Mouse (Mus musculus) CH12.LX (cell line): Measurements from ENCODE around the gene Fam78b. TPM values are rescaled to one million over a fixed set of nuclear protein-coding genes. Genes with fewer than 3 reads are reported as not detected.

ENCODE experiments used
- DNase-seq: peaks from one replicate; pipeline ENCODE4 v3.0.0-alpha.2; 2013; ENCODE audit errors: extremely low read depth
- H3K27ac ChIP-seq: 2 replicates; pipeline ENCODE4 v1.5.1; 2012; ENCODE audit warnings: low read depth, mild to moderate bottlenecking, control low read depth, moderate library complexity; ENCODE audit not compliant: insufficient read depth
- H3K27me3 ChIP-seq: replicated peaks from 2 replicates; pipeline ENCODE3; 2012; ENCODE audit warnings: inconsistent platforms
- H3K36me3 ChIP-seq, 2 experiments: replicated peaks in 1 of 2; 2 replicates each; pipeline versions ENCODE3 to v1.6.1; 2012; ENCODE audit warnings: inconsistent platforms in 1 of 2, low read length in 1 of 2, mild to moderate bottlenecking in 1 of 2, mixed read lengths in 1 of 2, moderate library complexity in 1 of 2; ENCODE audit not compliant: control insufficient read depth in 1 of 2, insufficient read depth in 1 of 2
- H3K4me1 ChIP-seq, 2 experiments: 2 replicates each; pipeline ENCODE4 v1.6.1; 2012; ENCODE audit warnings: inconsistent platforms in 1 of 2, moderate library complexity in 1 of 2; ENCODE audit not compliant: insufficient read depth in 2 of 2, control insufficient read depth in 1 of 2
- H3K4me2 ChIP-seq: 2 replicates; pipeline ENCODE4 v1.6.1; 2012; ENCODE audit warnings: low read depth, mild to moderate bottlenecking, control low read depth; ENCODE audit not compliant: poor library complexity, insufficient read depth, severe bottlenecking
- H3K4me3 ChIP-seq, 3 experiments: fragments of 150-350 bp in 1 of 3; sonication (generic) in 1 of 3; replicated peaks in 1 of 3; 2 replicates each; pipeline versions ENCODE3 to v1.5.1; 2011 to 2012; ENCODE audit warnings: low read depth in 2 of 3, low read length in 2 of 3, mild to moderate bottlenecking in 2 of 3, moderate library complexity in 2 of 3, control low read depth in 1 of 3, improper control_type of control experiment in 1 of 3, inconsistent platforms in 1 of 3, mixed read lengths in 1 of 3; ENCODE audit not compliant: poor library complexity in 1 of 3
- H3K79me2 ChIP-seq: replicated peaks from 2 replicates; pipeline ENCODE4 v1.6.1; 2012; ENCODE audit warnings: mild to moderate bottlenecking, moderate library complexity; ENCODE audit not compliant: control insufficient read depth, poor library complexity, insufficient read depth, severe bottlenecking; ENCODE audit errors: extremely low read depth
- H3K9ac ChIP-seq: 2 replicates; pipeline ENCODE4 v1.6.1; 2012; ENCODE audit warnings: low read depth, mild to moderate bottlenecking, control low read depth, moderate library complexity; ENCODE audit not compliant: insufficient read depth
- H3K9me3 ChIP-seq: replicated peaks from 2 replicates; pipeline ENCODE3; 2012; ENCODE audit warnings: low read length, inconsistent platforms, mixed read lengths
- CHD2 ChIP-seq: IDR thresholded peaks from 2 replicates; pipeline ENCODE4 v1.6.1; 2011; ENCODE audit warnings: low read length, improper control_type of control experiment
- CTCF ChIP-seq, 2 experiments: IDR thresholded peaks in 1 of 2; conservative IDR thresholded peaks in 1 of 2; 2 replicates each; pipeline ENCODE4 v1.5.1; 2011 to 2012; ENCODE audit warnings: low read depth in 2 of 2, low read length in 2 of 2, improper control_type of control experiment in 1 of 2, inconsistent platforms in 1 of 2, mild to moderate bottlenecking in 1 of 2, moderate library complexity in 1 of 2
- ETS1 ChIP-seq: conservative IDR thresholded peaks from 2 replicates; pipeline ENCODE4 v1.6.1; 2012; ENCODE audit warnings: low read depth, mild to moderate bottlenecking, inconsistent platforms, low read length, improper control_type of control experiment, moderate library complexity
- GABPA ChIP-seq: IDR thresholded peaks from 2 replicates; pipeline ENCODE4 v1.6.1; 2012; ENCODE audit warnings: low read depth, low read length, improper control_type of control experiment, inconsistent platforms; ENCODE audit not compliant: insufficient replicate concordance
- IRF4 ChIP-seq: IDR thresholded peaks from 2 replicates; pipeline ENCODE4 v1.6.1; 2014; ENCODE audit warnings: low read depth, mild to moderate bottlenecking, inconsistent platforms, low read length, improper control_type of control experiment
- JUN ChIP-seq: IDR thresholded peaks from 2 replicates; pipeline ENCODE4 v1.6.1; 2011; ENCODE audit warnings: low read depth, mild to moderate bottlenecking, low read length, improper control_type of control experiment, moderate library complexity; ENCODE audit not compliant: insufficient read depth
- NELFE ChIP-seq: IDR thresholded peaks from 2 replicates; pipeline ENCODE4 v1.6.1; 2011; ENCODE audit warnings: low read depth, low read length, improper control_type of control experiment
- NRF1 ChIP-seq: IDR thresholded peaks from 2 replicates; pipeline ENCODE4 v1.6.1; 2014; ENCODE audit warnings: low read depth, mild to moderate bottlenecking, inconsistent platforms, low read length, improper control_type of control experiment, moderate library complexity
- PAX5 ChIP-seq: IDR thresholded peaks from 2 replicates; pipeline ENCODE4 v1.6.1; 2012; ENCODE audit warnings: low read length, inconsistent platforms, mixed read lengths
- POLR2A ChIP-seq: IDR thresholded peaks from 2 replicates; pipeline ENCODE4 v1.6.1; 2011; ENCODE audit warnings: low read depth, mild to moderate bottlenecking, improper control_type of control experiment, low read length
- POLR2AphosphoS2 ChIP-seq: IDR thresholded peaks from 2 replicates; pipeline ENCODE4 v1.6.1; 2011; ENCODE audit warnings: low read depth, low read length, improper control_type of control experiment
- RAD21 ChIP-seq: IDR thresholded peaks from 2 replicates; pipeline ENCODE4 v1.6.1; 2011; ENCODE audit warnings: low read depth, mild to moderate bottlenecking, low read length, improper control_type of control experiment, moderate library complexity
- RCOR1 ChIP-seq: conservative IDR thresholded peaks from 2 replicates; pipeline ENCODE4 v1.6.1; 2012; ENCODE audit warnings: low read depth, mild to moderate bottlenecking, inconsistent platforms, low read length, improper control_type of control experiment
- UBTF ChIP-seq: IDR thresholded peaks from 2 replicates; pipeline ENCODE4 v1.6.1; 2012; ENCODE audit warnings: low read depth, mild to moderate bottlenecking, inconsistent platforms, low read length, improper control_type of control experiment, moderate library complexity
- USF1 ChIP-seq: IDR thresholded peaks from 2 replicates; pipeline ENCODE4 v1.6.1; 2014; ENCODE audit warnings: low read depth, mild to moderate bottlenecking, inconsistent platforms, low read length, improper control_type of control experiment
- USF2 ChIP-seq: conservative IDR thresholded peaks from 2 replicates; pipeline ENCODE4 v1.6.1; 2011; ENCODE audit warnings: low read depth, low read length, improper control_type of control experiment
- ZC3H11A ChIP-seq: IDR thresholded peaks from 2 replicates; pipeline ENCODE4 v1.6.1; 2012; ENCODE audit warnings: low read depth, mild to moderate bottlenecking, inconsistent platforms, low read length, improper control_type of control experiment
- ZKSCAN1 ChIP-seq: IDR thresholded peaks from 2 replicates; pipeline ENCODE4 v1.6.1; 2012; ENCODE audit warnings: low read depth, inconsistent platforms, low read length, improper control_type of control experiment, borderline replicate concordance
- ZNF384 ChIP-seq: IDR thresholded peaks from 2 replicates; pipeline ENCODE4 v1.6.1; 2012; ENCODE audit warnings: low read depth, low read length, improper control_type of control experiment, inconsistent platforms
- dilution Hi-C: fragments of 300-500 bp; cut with MboI; formaldehyde crosslinking; loops from 2 replicates; pipeline ENCODE4 v1.14.3; 2020; ENCODE audit warnings: low sequenced_read_pairs; ENCODE audit not compliant: extremely low pct_unique_long_range_greater_than_20kb, extremely low pct_ligation_motif_present
- in situ Hi-C: fragments of 300-500 bp; cut with MboI; formaldehyde crosslinking; loops from 3 replicates; pipeline ENCODE4 v1.14.3; 2019; ENCODE audit warnings: low sequenced_read_pairs, low pct_ligation_motif_present, low pct_unique_long_range_greater_than_20kb, mixed read lengths
- polyA plus RNA-seq: library from polyadenylated mRNA; unstranded; fragments of >175 nt; gene quantifications from 2 replicates; pipeline ENCODE4 v1.2.1, GENCODE M21; 2012; ENCODE audit warnings: low read depth; ENCODE audit not compliant: insufficient read length
- total RNA-seq, 2 experiments: library from RNA; depleted of rRNA; stranded (reverse); fragments of 300-350 nt in 1 of 2; fragments of >200 nt in 1 of 2; gene quantifications; 2 replicates each; pipeline ENCODE4 v1.2.3; 2012 to 2014

Gene Fam78b
- total and polyA plus RNA-seq, 3 experiments = not detected

- dilution Hi-C loops (no loop called here), in situ Hi-C loops (no loop called here)
- no peaks in the 10 kb centered on the region for H3K36me3 ChIP-seq
- H3K4me1 ChIP-seq = no peaks in the 10 kb centered on the region
- H3K9ac ChIP-seq = no peak overlapping the region
- no peak for DNase-seq
- no peak overlapping the region for H3K4me3 ChIP-seq
- peaks cover 65% of the 10 kb centered on the region for H3K27me3 ChIP-seq
- no peak overlapping the region for H3K27ac ChIP-seq
- TF ChIP-seq GABPA = no peak
- no peak for TF ChIP-seq ZKSCAN1
- TF ChIP-seq RAD21 = no peak
- no peak for TF ChIP-seq ZNF384
- no peak for TF ChIP-seq USF1
- no peak for TF ChIP-seq USF2
- TF ChIP-seq POLR2AphosphoS2 = no peak
- TF ChIP-seq IRF4 = no peak
- no peak for TF ChIP-seq NELFE
- no peak for TF ChIP-seq ZC3H11A
- no peak for TF ChIP-seq ETS1
- no peaks in the 10 kb centered on the region for H3K79me2 ChIP-seq
- H3K4me2 ChIP-seq = no peak overlapping the region
- H3K9me3 ChIP-seq = no peaks in the 10 kb centered on the region
These were observed 49.6 kb downstream of the Fam78b start for GRCm38 (mm10) chr1:167050859-167051258.

GRCm38 (mm10) chr1:167054029-167054428, 52.8 kb downstream of the Fam78b start:
- Histone ChIP-seq H3K27ac (no peak overlapping the region), H3K36me3 (no peaks in the 10 kb centered on the region), H3K4me1 (no peaks in the 10 kb centered on the region), H3K9ac (no peak overlapping the region), H3K4me2 (no peak overlapping the region), H3K9me3 (no peaks in the 10 kb centered on the region)
- no peak for DNase-seq
- in situ Hi-C loops = no loop called here
- no peak for TF ChIP-seq ZC3H11A
- TF ChIP-seq CHD2 = no peak
- no peak for TF ChIP-seq RAD21
- TF ChIP-seq NRF1 = no peak
- TF ChIP-seq PAX5 = no peak
- no peak for TF ChIP-seq POLR2A
- TF ChIP-seq IRF4 = no peak
- no peak for TF ChIP-seq UBTF
- TF ChIP-seq POLR2AphosphoS2 = no peak
- no peak for TF ChIP-seq JUN
- no peak for TF ChIP-seq ZKSCAN1
- no peak for TF ChIP-seq CTCF (conservative IDR thresholded peaks at IDR 0.05 in 1 of 2, IDR thresholded peaks at IDR 0.05 in 1 of 2; ENCODE audit: low read depth in 2 of 2, low read length in 2 of 2)
- TF ChIP-seq RCOR1 = no peak
- TF ChIP-seq, all 38 proteins: peak for 0
- dilution Hi-C loops = no loop called here
- no peaks in the 10 kb centered on the region for H3K79me2 ChIP-seq
- no peak overlapping the region for H3K4me3 ChIP-seq
- H3K27me3 ChIP-seq = peaks cover 65% of the 10 kb centered on the region
